Mouse (Mus musculus) embryonic facial prominence, embryonic 12.5 days (tissue): ENCODE measurements around the gene Sqor. TPM values are rescaled to one million over a fixed set of nuclear protein-coding genes. Genes with fewer than 3 reads are reported as not detected.

Experiments used
- ATAC-seq: fragments of 200-750 bp; cut with Nextera tagmentation; 2 replicates; pipeline ENCODE4 v1.8.0; 2017; ENCODE audit not compliant: insufficient number of reproducible peaks, insufficient read depth, low FRiP score, low TSS enrichment
- H3K27ac ChIP-seq: fragments of 300-500 bp; sonication (generic); 2 replicates; pipeline ENCODE4 v1.5.1; 2016; ENCODE audit warnings: mild to moderate bottlenecking
- H3K27me3 ChIP-seq: fragments of 300-500 bp; sonication (generic); 2 replicates; pipeline ENCODE4 v1.6.1; 2016; ENCODE audit warnings: mild to moderate bottlenecking, moderate library complexity
- H3K36me3 ChIP-seq: fragments of 300-500 bp; sonication (generic); 2 replicates; pipeline ENCODE4 v1.6.1; 2016; ENCODE audit warnings: mild to moderate bottlenecking
- H3K4me1 ChIP-seq: fragments of 300-500 bp; sonication (generic); 2 replicates; pipeline ENCODE4 v1.6.1; 2016
- H3K4me2 ChIP-seq: fragments of 300-500 bp; sonication (generic); replicated peaks from 2 replicates; pipeline ENCODE4 v1.6.1; 2016; ENCODE audit warnings: mild to moderate bottlenecking, moderate library complexity
- H3K4me3 ChIP-seq: fragments of 300-500 bp; sonication (generic); 2 replicates; pipeline ENCODE4 v1.5.1; 2016; ENCODE audit warnings: mild to moderate bottlenecking
- H3K9ac ChIP-seq: fragments of 300-500 bp; sonication (generic); 2 replicates; pipeline ENCODE4 v1.6.1; 2016; ENCODE audit warnings: mild to moderate bottlenecking, moderate library complexity
- H3K9me3 ChIP-seq: fragments of 300-500 bp; sonication (generic); 2 replicates; pipeline ENCODE4 v1.6.1; 2016; ENCODE audit warnings: mild to moderate bottlenecking, moderate library complexity
- WGBS: fragments of 180-500 bp; shearing (Covaris S2); methylation state at CpG from one replicate; pipeline ENCODE4 v1.1.7; 2016; 5-methylcytosine and 5-hydroxymethylcytosine counted together
- polyA plus RNA-seq: library from polyadenylated mRNA; unstranded; fragments of >200 nt; fragmentation: Nextera tagmentation; extraction: Ambion mirVana; gene quantifications from 2 replicates; pipeline ENCODE4 v1.2.1, GENCODE M21; 2016

The Sqor gene
- 3.6 TPM in 2 replicates for polyA plus RNA-seq

DNA sequence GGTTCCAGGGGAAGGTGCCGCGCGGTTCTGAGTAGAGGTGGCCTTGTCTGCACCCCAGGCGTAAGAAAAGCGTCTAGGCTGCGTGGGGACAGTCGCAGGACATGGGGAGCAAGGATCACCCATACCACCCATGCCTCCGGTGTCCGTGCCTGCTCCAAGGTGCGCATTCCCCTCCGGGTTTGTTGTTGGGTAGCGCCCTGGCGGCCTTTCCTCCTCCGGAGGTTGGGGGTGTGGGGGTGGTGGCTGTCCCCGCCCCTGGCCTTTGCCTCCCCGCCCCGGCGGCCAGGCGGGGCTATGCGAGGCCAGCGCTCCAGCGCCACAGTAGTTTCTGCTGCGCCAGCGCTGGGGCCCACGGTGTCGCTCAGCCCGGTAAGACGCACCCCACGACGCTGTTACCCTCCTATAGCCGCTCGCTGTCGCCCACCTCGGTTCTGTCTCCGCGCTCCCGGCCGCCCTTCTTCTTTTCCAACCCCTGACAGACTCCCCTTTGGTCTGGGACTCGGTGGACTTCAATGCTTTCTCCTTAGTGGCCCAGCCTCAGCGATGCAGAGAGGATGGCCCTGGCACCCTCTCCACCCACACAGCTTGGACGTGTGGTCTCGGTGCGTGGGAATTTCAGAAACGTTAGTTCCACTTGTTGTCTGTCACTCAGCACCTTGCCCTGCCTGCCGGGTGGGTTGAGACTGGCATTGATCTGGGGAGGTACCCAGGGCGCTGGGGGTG lies at the start of gene Sqor:
Gene Sqor (plus strand): TSS at position 167 of the 723 bp plus-strand sequence.
- peaks cover 29% of the 10 kb centered on the region for H3K27me3 ChIP-seq
- 0 out of 2 replicates have a peak, but pooled peaks have one; percentile 64 for ATAC-seq
- H3K9me3 ChIP-seq, result no peaks in the 10 kb centered on the region
- H3K4me1 ChIP-seq, result peaks cover 6% of the 10 kb centered on the region; the same call in 1 of the 2 replicates
- peak within 1 kb of the TSS; percentile 46 for H3K9ac ChIP-seq
- no peak within 1 kb of the TSS for H3K27ac ChIP-seq
- H3K4me2 ChIP-seq, result peak within 1 kb of the TSS; percentile 90
- WGBS, result 1% methylated on average over 45 of the region's 46 CpGs
- H3K36me3 ChIP-seq, result no peaks in the 10 kb centered on the region
- peak within 1 kb of the TSS; percentile 44 for H3K4me3 ChIP-seq

DNA sequence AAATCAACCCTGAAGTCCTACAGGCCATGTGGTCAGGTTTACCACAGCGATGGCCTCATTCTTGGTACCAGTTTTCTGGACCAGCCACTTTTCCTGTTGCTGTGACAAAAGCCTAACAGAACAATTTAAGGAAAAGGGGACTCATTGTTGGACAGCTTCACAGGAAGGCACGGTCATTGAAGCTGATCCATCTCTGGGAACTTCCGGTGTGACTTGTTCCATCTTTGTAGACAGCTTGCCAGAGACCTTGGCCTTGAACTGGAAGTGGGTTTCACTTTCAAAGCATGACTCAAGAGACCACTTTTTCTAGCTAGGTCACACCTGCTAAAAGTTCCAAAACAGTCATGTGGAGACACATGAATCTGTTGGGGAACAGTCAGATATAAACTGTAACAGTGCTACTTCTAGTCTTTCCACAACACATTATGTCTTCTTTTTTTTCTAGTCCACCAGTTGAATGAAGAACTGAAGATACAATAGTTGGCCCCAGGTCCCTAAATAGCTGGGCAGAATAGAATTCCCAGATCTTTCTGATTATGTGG lies 48.7 kb upstream of the Sqor start:
- H3K9ac ChIP-seq, result no peak overlapping the region
- 84% methylated on average over 3 of the region's 3 CpGs for WGBS
- H3K9me3 ChIP-seq, result no peaks in the 10 kb centered on the region
- H3K27ac ChIP-seq, result no peak overlapping the region
- no peaks in the 10 kb centered on the region for H3K27me3 ChIP-seq
- H3K4me1 ChIP-seq, result no peaks in the 10 kb centered on the region
- ATAC-seq, result no peak
- H3K36me3 ChIP-seq, result no peaks in the 10 kb centered on the region
- H3K4me3 ChIP-seq, result no peak overlapping the region
- H3K4me2 ChIP-seq, result no peak overlapping the region

DNA sequence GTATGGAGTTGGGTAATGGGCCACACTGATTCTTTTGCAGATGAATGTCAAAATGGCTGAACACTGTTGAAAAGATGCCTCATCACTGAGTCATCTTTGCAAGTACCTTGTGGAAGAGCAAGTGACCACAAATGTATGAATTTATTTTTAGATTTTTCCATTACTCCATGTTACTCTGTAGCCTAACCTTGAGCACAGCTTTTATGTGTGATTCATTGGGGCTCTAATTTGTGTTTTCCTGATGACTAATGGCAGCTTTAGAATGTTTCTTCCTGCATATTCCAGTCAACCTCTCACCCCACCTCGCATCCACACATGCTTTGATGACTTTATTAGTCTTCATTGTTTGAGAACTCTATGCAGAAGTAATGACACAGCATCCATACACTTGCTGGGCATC lies 45.8 kb upstream of the Sqor start:
- ATAC-seq, result no peak
- no peaks in the 10 kb centered on the region for H3K36me3 ChIP-seq
- WGBS, result 56% methylated on average over 1 of the region's 1 CpGs
- no peak overlapping the region for H3K27ac ChIP-seq
- no peak overlapping the region for H3K4me3 ChIP-seq
- H3K27me3 ChIP-seq, result no peaks in the 10 kb centered on the region
- H3K9me3 ChIP-seq, result no peaks in the 10 kb centered on the region
- no peaks in the 10 kb centered on the region for H3K4me1 ChIP-seq
- H3K9ac ChIP-seq, result no peak overlapping the region
- H3K4me2 ChIP-seq, result no peak overlapping the region

DNA sequence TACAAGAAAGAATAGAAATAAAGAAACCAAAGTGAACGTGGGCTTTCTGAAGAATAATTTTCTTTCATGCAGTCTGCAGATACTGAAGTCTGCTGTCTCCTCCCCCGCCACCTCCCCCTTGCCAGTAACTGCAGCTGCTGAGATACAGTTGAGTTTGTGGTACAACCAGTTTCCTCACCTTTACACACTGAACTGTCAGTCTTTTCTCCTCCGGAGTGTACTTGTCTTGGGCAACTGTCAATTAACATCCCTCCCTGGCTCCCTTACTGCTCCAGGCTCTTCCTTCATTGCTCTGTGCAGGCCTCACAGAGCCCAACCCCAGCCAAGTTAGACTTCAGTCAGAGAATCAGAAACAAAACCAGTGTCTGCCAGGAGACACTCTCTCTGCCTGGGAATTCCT lies 44.5 kb upstream of the Sqor start:
- WGBS, result 69% methylated on average over 3 of the region's 3 CpGs
- no peak for ATAC-seq
- H3K9ac ChIP-seq, result no peak overlapping the region

DNA sequence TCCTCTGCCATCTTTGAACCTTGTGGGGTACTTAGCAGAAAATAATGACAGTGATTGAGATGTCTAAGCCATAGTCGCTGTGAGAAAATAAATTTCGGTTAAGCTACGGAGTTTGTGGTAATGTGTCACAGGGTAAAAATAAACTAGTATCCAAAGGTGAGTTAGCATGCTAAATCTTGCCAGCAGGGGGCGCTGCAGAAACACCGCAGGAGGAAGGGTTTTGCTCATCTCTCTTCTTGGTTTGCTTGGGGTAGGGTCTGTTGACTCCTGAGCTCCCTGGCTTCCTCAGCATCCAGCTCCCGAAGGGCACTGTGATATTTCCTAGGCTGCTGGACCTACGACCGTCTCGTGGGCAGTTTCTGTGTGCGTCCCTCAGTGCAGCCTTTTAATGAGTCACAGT lies 39.4 kb upstream of the Sqor start:
- Histone ChIP-seq H3K9me3 (no peaks in the 10 kb centered on the region), H3K27ac (no peak overlapping the region), H3K36me3 (no peaks in the 10 kb centered on the region), H3K4me2 (no peak overlapping the region), H3K4me3 (no peak overlapping the region), H3K4me1 (no peaks in the 10 kb centered on the region), H3K9ac (no peak overlapping the region), H3K27me3 (no peaks in the 10 kb centered on the region)
- no peak for ATAC-seq
- 55% methylated on average over 10 of the region's 10 CpGs for WGBS

More for the DNA sequence above, 44.5 kb upstream of the Sqor start:
- H3K27me3 ChIP-seq, result no peaks in the 10 kb centered on the region
- H3K9me3 ChIP-seq, result no peaks in the 10 kb centered on the region
- H3K4me2 ChIP-seq, result no peak overlapping the region
- no peak overlapping the region for H3K27ac ChIP-seq
- H3K4me3 ChIP-seq, result no peak overlapping the region
- H3K36me3 ChIP-seq, result no peaks in the 10 kb centered on the region
- H3K4me1 ChIP-seq, result no peaks in the 10 kb centered on the region

DNA sequence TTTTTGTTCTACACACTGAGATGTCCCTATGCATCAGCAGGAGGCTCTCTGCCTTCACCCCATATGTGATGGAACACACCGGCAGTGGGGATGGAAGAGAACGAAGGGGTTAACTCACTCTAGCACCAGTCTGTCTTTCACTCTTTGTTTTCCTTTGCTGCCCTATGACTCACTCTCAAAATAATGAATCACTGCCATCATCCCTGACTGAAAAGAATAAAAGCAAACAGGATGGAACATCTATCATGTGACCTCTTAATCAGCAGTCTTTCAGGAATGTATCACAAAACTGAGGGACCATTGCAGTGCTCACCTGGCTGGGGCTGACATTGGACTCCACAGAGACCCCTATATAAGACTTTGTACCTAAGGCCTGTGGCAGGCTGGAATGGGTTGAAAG lies 33.6 kb upstream of the Sqor start:
- ATAC-seq, result no peak
- Histone ChIP-seq H3K4me1 (no peaks in the 10 kb centered on the region), H3K4me2 (no peak overlapping the region), H3K4me3 (no peak overlapping the region), H3K27me3 (peaks cover 9% of the 10 kb centered on the region; the same call in 1 of the 2 replicates), H3K27ac (no peak overlapping the region), H3K9me3 (no peaks in the 10 kb centered on the region), H3K36me3 (no peaks in the 10 kb centered on the region), H3K9ac (no peak overlapping the region)
- 70% methylated on average over 2 of the region's 2 CpGs for WGBS

DNA sequence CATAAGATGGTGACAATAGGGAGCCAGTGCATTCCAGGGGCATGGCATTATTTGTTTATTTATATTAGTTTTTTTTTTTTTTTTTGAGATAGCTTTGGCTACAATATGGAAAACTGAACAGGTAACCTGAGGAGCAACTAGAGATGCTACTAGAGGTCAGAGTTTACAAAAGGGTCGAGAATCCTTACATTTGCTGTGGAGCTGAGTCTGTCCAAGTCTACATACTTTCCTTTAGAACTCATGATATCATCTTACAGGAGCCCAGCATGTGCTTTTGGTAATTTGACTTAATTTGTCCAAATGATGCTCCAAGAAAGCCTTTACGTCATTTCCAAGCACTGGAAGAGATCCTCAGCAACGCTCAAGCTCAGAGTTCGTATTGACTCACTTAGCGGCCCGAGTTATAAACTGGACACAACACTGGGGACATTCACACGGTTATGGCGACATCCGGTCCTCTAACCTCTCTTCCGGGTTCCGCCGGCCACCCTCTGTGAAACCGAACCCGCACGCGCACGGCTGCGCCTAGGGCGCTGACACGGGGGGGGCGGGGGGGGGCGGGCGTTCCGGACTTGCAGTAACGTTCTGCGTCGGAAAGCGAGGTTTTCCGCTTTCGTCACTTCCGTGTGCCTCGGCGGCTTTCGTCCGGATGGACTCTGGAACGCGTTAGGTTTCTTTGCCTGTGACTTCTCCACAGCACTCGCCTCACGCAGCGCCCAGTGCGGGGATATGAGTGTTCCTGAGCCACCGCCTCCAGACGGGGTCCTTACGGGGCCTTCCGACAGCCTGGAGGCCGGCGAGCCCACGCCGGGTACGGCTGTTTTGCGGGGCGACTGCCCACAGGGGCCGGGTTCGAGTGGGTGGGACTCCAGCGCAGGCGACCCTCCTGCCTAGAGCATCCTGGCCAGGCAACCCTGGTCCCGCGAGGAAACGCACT lies 26.9 kb upstream of the Sqor start, which contains the start of gene Bloc1s6:
Gene Bloc1s6 (plus strand): TSS at position 610 of the 937 bp plus-strand sequence.
- peak within 1 kb of the TSS; percentile 93 for H3K27ac ChIP-seq
- H3K4me1 ChIP-seq, result peaks cover 10% of the 10 kb centered on the region
- WGBS, result 1% methylated on average over 55 of the region's 59 CpGs
- H3K4me2 ChIP-seq, result peak within 1 kb of the TSS; percentile 71
- H3K27me3 ChIP-seq, result peaks cover 7% of the 10 kb centered on the region; the same call in 1 of the 2 replicates
- H3K9ac ChIP-seq, result peak within 1 kb of the TSS; percentile 89
- ATAC-seq, result peak; percentile 94
- peak within 1 kb of the TSS; percentile 80 for H3K4me3 ChIP-seq
- H3K36me3 ChIP-seq, result 0 out of 2 replicates have a peak, but pooled peaks cover 4% of the 10 kb centered on the region
- no peaks in the 10 kb centered on the region for H3K9me3 ChIP-seq

DNA sequence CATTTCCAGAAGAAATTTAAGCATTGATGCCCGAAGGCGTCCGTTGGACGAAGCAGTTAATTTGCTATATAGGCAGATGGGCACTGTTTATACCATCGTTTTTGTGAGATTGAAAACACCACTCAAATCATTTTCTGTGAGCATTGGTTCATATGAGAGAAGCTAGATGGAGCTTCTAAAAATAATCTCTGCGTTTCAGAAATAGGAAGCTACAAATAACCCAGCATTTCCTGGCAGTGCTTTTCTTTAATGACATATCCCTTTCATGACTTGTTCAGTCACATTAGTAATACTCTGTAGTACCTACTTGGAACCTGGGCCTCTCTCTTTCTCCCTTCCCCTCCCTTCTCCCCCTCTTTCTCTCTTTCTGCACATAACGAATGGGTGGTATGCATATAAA lies 26.0 kb upstream of the Sqor start:
- Histone ChIP-seq H3K4me3 (peak overlapping the region; percentile 80), H3K27me3 (peaks cover 6% of the 10 kb centered on the region; the same call in 1 of the 2 replicates), H3K9me3 (no peaks in the 10 kb centered on the region), H3K4me2 (peak overlapping the region; percentile 71), H3K36me3 (0 out of 2 replicates have a peak, but pooled peaks cover 4% of the 10 kb centered on the region), H3K9ac (peak overlapping the region; percentile 89), H3K27ac (peak overlapping the region; percentile 93; the same call in 1 of the 2 replicates), H3K4me1 (peaks cover 10% of the 10 kb centered on the region)
- no peak for ATAC-seq
- 33% methylated on average over 7 of the region's 7 CpGs for WGBS

DNA sequence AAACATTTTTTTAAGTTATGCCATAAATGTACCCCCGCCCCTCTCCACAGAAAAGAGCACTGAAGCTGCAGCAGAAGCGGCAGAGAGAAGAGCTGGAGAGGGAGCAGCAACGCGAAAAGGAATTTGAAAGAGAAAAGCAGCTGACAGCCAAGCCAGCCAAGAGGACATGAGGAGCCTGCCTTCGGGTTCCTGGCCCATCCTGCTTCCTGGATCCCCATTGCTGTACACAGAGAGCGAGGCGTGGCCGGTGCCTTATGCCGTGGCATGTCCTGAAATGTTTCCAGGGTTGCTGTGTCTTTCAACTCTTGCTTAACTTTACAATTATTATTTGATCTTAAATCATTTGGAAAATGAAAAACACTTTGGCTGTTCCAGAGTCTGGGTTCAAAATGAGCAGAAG lies 18.6 kb upstream of the Sqor start:
- WGBS, result 90% methylated on average over 9 of the region's 9 CpGs
- no peaks in the 10 kb centered on the region for H3K4me1 ChIP-seq
- H3K9ac ChIP-seq, result no peak overlapping the region
- no peak overlapping the region for H3K4me2 ChIP-seq
- ATAC-seq, result no peak
- H3K27ac ChIP-seq, result no peak overlapping the region
- H3K4me3 ChIP-seq, result no peak overlapping the region
- no peaks in the 10 kb centered on the region for H3K27me3 ChIP-seq
- peaks cover 25% of the 10 kb centered on the region for H3K36me3 ChIP-seq
- no peaks in the 10 kb centered on the region for H3K9me3 ChIP-seq

DNA sequence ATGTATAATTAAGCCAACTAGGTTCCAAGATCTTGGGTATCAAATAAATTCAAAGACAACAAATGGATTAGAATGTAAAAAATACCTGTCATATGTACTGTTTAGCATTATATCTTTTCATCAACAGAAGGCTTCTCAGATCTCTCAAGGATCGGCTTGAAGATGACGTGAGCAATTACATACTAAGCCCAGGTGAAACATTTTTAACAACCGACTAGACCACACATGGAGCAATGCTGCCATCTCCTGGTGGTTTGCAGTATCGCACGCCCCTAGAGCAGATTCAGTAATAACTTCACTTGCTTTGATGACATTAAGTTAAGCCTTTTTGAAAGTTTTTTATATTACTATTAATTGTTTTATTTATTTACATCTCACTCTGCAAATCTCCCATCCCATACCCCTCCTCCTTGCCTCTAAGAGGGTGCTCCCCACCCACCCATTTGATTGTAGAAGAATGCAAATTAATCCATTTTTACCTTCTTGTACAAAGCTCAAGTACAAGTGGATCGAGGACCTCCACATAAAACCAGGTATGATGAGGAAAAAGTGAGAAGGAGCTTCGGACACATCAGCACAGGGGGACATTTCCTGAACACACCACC lies 11.2 kb upstream of the Sqor start:
- Histone ChIP-seq H3K27ac (no peak overlapping the region), H3K27me3 (no peaks in the 10 kb centered on the region), H3K4me3 (no peak overlapping the region), H3K9me3 (no peaks in the 10 kb centered on the region), H3K4me1 (no peaks in the 10 kb centered on the region), H3K4me2 (no peak overlapping the region), H3K9ac (no peak overlapping the region), H3K36me3 (no peaks in the 10 kb centered on the region)
- no peak for ATAC-seq
- 17% methylated on average over 7 of the region's 7 CpGs for WGBS

DNA sequence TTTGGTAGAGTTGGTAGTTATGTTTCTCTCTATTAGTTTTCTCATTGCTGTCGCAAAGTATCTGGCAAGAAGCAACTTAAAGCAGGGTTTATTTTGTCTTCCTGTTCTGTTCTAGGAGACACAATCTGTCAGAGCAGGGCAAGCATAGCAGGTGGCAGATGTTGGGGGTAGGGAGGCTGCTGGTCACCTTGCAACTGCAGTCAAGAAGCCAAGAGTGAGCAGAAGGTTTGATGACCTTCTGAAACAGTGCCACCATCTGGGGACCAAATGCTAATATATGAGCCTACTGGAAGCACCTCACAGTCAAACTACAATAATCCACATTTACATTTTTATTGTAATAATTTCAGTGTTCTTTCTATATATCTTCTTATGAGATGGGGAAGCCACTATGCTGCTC lies 5.2 kb upstream of the Sqor start:
- no peak for ATAC-seq
- Histone ChIP-seq H3K4me3 (no peak overlapping the region), H3K27me3 (peaks cover 14% of the 10 kb centered on the region), H3K36me3 (no peaks in the 10 kb centered on the region), H3K4me2 (no peak overlapping the region), H3K27ac (no peak overlapping the region), H3K9ac (no peak overlapping the region), H3K9me3 (no peaks in the 10 kb centered on the region), H3K4me1 (no peaks in the 10 kb centered on the region; the same call in 1 of the 2 replicates)
- 92% methylated on average over 1 of the region's 1 CpGs for WGBS
